Mouse (Mus musculus): ENCODE measurements around the gene Nup107. TPM values are rescaled to one million over a fixed set of nuclear protein-coding genes. Genes with fewer than 3 reads are reported as not detected.
A peak's percentile ranks its signal among the peaks of the same experiment; 100 is the strongest.
"Not testable (repeated sequence)": the region's sequence is repeated elsewhere in the genome, so short reads cannot be mapped to it uniquely, and the experiment has no call there.

Gene Nup107
- polyA plus RNA-seq, 1 experiment from 2014 or later, result 35.6 TPM

GRCm38 (mm10) chr10:117745570-117746296 is 46.8 kb downstream of the Nup107 start:
- H3K4me2 ChIP-seq, result peak overlapping the region; percentile 88
- not testable (repeated sequence) for H3K9me3 ChIP-seq (replicated peaks); H3K27ac ChIP-seq; H3K27me3 ChIP-seq; H3K4me1 ChIP-seq (replicated peaks)
- H3K36me3 ChIP-seq, result peaks cover 19% of the 10 kb centered on the region
- H3K9ac ChIP-seq, result peak overlapping the region; percentile 64
- ATAC-seq (replicated peaks; ENCODE audit: insufficient number of reproducible peaks, insufficient read depth, low FRiP score, low read depth), result peak; percentile 40; the same call in 1 of the 2 replicates
- peak overlapping the region; percentile 55 for H3K4me3 ChIP-seq
- WGBS, result under 1% methylated on average over 14 of the region's 46 CpGs

- WGBS, result 76% methylated on average over 4 of the region's 4 CpGs
- no peak overlapping the region for H3K27ac ChIP-seq
- ATAC-seq (replicated peaks; ENCODE audit: insufficient number of reproducible peaks, insufficient read depth, low FRiP score, low read depth), result no peak
- no peak overlapping the region for H3K9ac ChIP-seq
- H3K9me3 ChIP-seq (replicated peaks), result no peaks in the 10 kb centered on the region
- H3K36me3 ChIP-seq, result peaks cover 7% of the 10 kb centered on the region; the same call in 1 of the 2 replicates
- H3K4me2 ChIP-seq, result no peak overlapping the region
- peaks cover 7% of the 10 kb centered on the region for H3K4me1 ChIP-seq (replicated peaks)
- H3K27me3 ChIP-seq, result no peaks in the 10 kb centered on the region
- no peak overlapping the region for H3K4me3 ChIP-seq
Measured at GRCm38 (mm10) chr10:117743917-117744316, 48.6 kb downstream of the Nup107 start.

- H3K27me3 ChIP-seq, result no peaks in the 10 kb centered on the region
- H3K36me3 ChIP-seq, result peaks cover 5% of the 10 kb centered on the region; the same call in 1 of the 2 replicates
- no peak for ATAC-seq (replicated peaks; ENCODE audit: insufficient number of reproducible peaks, insufficient read depth, low FRiP score, low read depth)
- no peak overlapping the region for H3K4me3 ChIP-seq
- WGBS, result 81% methylated on average over 2 of the region's 2 CpGs
- no peaks in the 10 kb centered on the region for H3K9me3 ChIP-seq (replicated peaks)
- H3K4me1 ChIP-seq (replicated peaks), result peaks cover 7% of the 10 kb centered on the region
- no peak overlapping the region for H3K27ac ChIP-seq
- no peak overlapping the region for H3K4me2 ChIP-seq
- no peak overlapping the region for H3K9ac ChIP-seq
Measured at GRCm38 (mm10) chr10:117743182-117743581, 49.3 kb downstream of the Nup107 start.

GRCm38 (mm10) chr10:117742618-117743017 is 49.9 kb downstream of the Nup107 start:
- Histone ChIP-seq H3K36me3 (peaks cover 8% of the 10 kb centered on the region; the same call in 1 of the 2 replicates), H3K27ac (no peak overlapping the region), H3K27me3 (no peaks in the 10 kb centered on the region), H3K9me3 (replicated peaks) (no peaks in the 10 kb centered on the region), H3K4me1 (replicated peaks) (peaks cover 7% of the 10 kb centered on the region), H3K4me3 (no peak overlapping the region), H3K9ac (no peak overlapping the region), H3K4me2 (no peak overlapping the region)
- ATAC-seq (replicated peaks; ENCODE audit: insufficient number of reproducible peaks, insufficient read depth, low FRiP score, low read depth), result no peak
- 88% methylated on average over 4 of the region's 4 CpGs for WGBS

GRCm38 (mm10) chr10:117741698-117742475 is 50.6 kb downstream of the Nup107 start:
- no peak overlapping the region for H3K4me3 ChIP-seq
- no peaks in the 10 kb centered on the region for H3K27me3 ChIP-seq
- 80% methylated on average over 15 of the region's 15 CpGs for WGBS
- no peak for ATAC-seq (replicated peaks; ENCODE audit: insufficient number of reproducible peaks, insufficient read depth, low FRiP score, low read depth)
- H3K9me3 ChIP-seq (replicated peaks), result no peaks in the 10 kb centered on the region
- H3K4me2 ChIP-seq, result no peak overlapping the region
- peaks cover 7% of the 10 kb centered on the region for H3K4me1 ChIP-seq (replicated peaks)
- H3K27ac ChIP-seq, result no peak overlapping the region
- peaks cover 8% of the 10 kb centered on the region; the same call in 1 of the 2 replicates for H3K36me3 ChIP-seq
- H3K9ac ChIP-seq, result no peak overlapping the region

- H3K27ac ChIP-seq, result no peak overlapping the region
- no peak overlapping the region for H3K9ac ChIP-seq
- no peak overlapping the region for H3K4me2 ChIP-seq
- WGBS, result 80% methylated on average over 9 of the region's 9 CpGs
- no peaks in the 10 kb centered on the region for H3K27me3 ChIP-seq
- no peak overlapping the region for H3K4me3 ChIP-seq
- ATAC-seq (replicated peaks; ENCODE audit: insufficient number of reproducible peaks, insufficient read depth, low FRiP score, low read depth), result no peak
- H3K9me3 ChIP-seq (replicated peaks), result no peaks in the 10 kb centered on the region
- H3K36me3 ChIP-seq, result peaks cover 16% of the 10 kb centered on the region; the same call in 1 of the 2 replicates
- peaks cover 7% of the 10 kb centered on the region for H3K4me1 ChIP-seq (replicated peaks)
Measured at GRCm38 (mm10) chr10:117740921-117741320, 51.6 kb downstream of the Nup107 start.

- no peak for ATAC-seq (replicated peaks; ENCODE audit: insufficient number of reproducible peaks, insufficient read depth, low FRiP score, low read depth)
- H3K36me3 ChIP-seq, result peaks cover 16% of the 10 kb centered on the region; the same call in 1 of the 2 replicates
- H3K4me1 ChIP-seq (replicated peaks), result peaks cover 3% of the 10 kb centered on the region
- H3K4me2 ChIP-seq, result no peak overlapping the region
- H3K4me3 ChIP-seq, result no peak overlapping the region
- H3K27me3 ChIP-seq, result no peaks in the 10 kb centered on the region
- no peak overlapping the region for H3K27ac ChIP-seq
- no peak overlapping the region for H3K9ac ChIP-seq
- 92% methylated on average over 10 of the region's 10 CpGs for WGBS
- no peaks in the 10 kb centered on the region for H3K9me3 ChIP-seq (replicated peaks)
Measured at GRCm38 (mm10) chr10:117740171-117740570, 52.3 kb downstream of the Nup107 start.

GRCm38 (mm10) chr10:117739648-117739948 is 52.9 kb downstream of the Nup107 start:
- Histone ChIP-seq H3K9me3 (replicated peaks) (no peaks in the 10 kb centered on the region), H3K27me3 (no peaks in the 10 kb centered on the region), H3K4me2 (no peak overlapping the region), H3K9ac (no peak overlapping the region), H3K4me3 (no peak overlapping the region), H3K27ac (no peak overlapping the region), H3K4me1 (replicated peaks) (no peaks in the 10 kb centered on the region), H3K36me3 (peaks cover 16% of the 10 kb centered on the region; the same call in 1 of the 2 replicates)
- WGBS, result 95% methylated on average over 6 of the region's 6 CpGs
- ATAC-seq (replicated peaks; ENCODE audit: insufficient number of reproducible peaks, insufficient read depth, low FRiP score, low read depth), result no peak

GRCm38 (mm10) chr10:117738928-117739647 is 53.4 kb downstream of the Nup107 start:
- Histone ChIP-seq H3K27ac (no peak overlapping the region), H3K27me3 (no peaks in the 10 kb centered on the region), H3K4me3 (no peak overlapping the region), H3K4me1 (replicated peaks) (no peaks in the 10 kb centered on the region), H3K9ac (no peak overlapping the region), H3K4me2 (no peak overlapping the region), H3K36me3 (peaks cover 16% of the 10 kb centered on the region; the same call in 1 of the 2 replicates), H3K9me3 (replicated peaks) (no peaks in the 10 kb centered on the region)
- WGBS, result 89% methylated on average over 15 of the region's 15 CpGs
- no peak for ATAC-seq (replicated peaks; ENCODE audit: insufficient number of reproducible peaks, insufficient read depth, low FRiP score, low read depth)

- Histone ChIP-seq H3K9me3 (replicated peaks) (no peaks in the 10 kb centered on the region), H3K4me2 (no peak overlapping the region), H3K27ac (no peak overlapping the region), H3K36me3 (peaks cover 16% of the 10 kb centered on the region; the same call in 1 of the 2 replicates), H3K4me1 (replicated peaks) (no peaks in the 10 kb centered on the region), H3K4me3 (no peak overlapping the region), H3K9ac (no peak overlapping the region), H3K27me3 (no peaks in the 10 kb centered on the region)
- no peak for ATAC-seq (replicated peaks; ENCODE audit: insufficient number of reproducible peaks, insufficient read depth, low FRiP score, low read depth)
- WGBS, result 80% methylated on average over 13 of the region's 13 CpGs
Measured at GRCm38 (mm10) chr10:117738140-117738921, 54.2 kb downstream of the Nup107 start.

Data from heart, embryonic 15.5 days (tissue).